Mouse (Mus musculus) embryo, embryonic 10 days (tissue): Measurements from ENCODE around the gene Dmxl2.
A peak's percentile ranks its signal among the peaks of the same experiment; 100 is the strongest.

ENCODE experiments used
- DNase-seq: peaks from one replicate; pipeline ENCODE4 v3.0.0-alpha.2; 2015; ENCODE audit warnings: low spot score

The Dmxl2 gene

DNA sequence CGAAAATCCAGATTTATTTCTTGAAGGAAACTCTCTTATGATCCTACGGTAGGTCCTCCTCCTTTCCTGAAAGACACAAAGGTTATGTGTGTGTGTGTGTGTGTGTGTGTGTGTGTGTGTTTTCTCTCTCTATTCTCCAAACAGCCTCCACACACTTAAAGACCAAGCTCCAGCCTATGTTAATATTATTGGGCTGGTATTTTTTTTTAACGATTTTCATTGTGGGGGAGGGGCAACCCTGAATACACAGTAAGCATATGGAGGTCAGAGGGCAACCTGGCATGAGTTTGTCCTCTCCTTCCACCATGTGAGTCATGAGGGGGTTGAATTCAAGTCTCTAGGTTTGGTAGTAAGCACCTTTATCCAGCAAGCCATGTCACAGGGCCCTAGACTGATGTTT lies 1.6 kb downstream of the Dmxl2 start:
- no peak for DNase-seq

DNA sequence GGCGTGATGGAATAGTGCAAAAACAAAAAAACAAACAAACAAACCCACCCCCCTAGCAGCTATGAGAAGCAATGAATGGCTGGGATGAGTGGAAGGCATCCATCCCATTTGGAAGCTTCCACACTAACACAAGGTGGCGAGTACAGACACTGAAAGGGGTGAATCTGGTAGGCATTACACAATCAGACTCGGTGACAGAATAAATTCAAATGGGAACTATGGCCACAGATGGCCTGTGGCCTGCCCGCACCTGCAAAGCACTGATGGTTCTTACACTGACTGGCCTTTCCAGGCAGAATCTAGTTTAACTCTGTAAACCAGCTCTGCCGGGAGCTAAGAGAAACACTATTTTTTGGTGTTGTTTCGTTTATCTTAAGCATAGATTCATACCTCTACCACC lies 2.1 kb downstream of the Dmxl2 start:
- DNase-seq = no peak

GRCm38 (mm10) chr9:54490431-54490830 lies 11.0 kb downstream of the Dmxl2 start:
- no peak for DNase-seq

DNA sequence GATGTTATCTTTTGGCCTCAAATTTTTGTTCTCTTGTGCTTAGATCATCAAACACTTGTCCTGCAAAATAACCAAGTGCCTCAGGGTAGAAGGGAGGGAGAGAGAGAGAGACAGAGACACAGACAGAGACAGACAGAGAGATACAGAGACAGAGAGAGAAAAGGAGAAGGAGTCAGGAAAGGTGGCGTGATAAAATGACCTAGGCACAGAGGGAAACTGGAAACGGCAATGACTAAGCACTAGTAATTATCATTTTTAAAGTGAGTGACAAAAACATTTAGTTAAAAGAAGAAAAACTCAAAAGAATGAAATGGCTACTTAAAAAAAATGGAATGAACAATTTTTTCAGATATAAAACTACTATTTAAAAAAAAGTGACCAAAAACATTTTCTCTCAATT lies 11.8 kb downstream of the Dmxl2 start:
- DNase-seq = no peak

DNA sequence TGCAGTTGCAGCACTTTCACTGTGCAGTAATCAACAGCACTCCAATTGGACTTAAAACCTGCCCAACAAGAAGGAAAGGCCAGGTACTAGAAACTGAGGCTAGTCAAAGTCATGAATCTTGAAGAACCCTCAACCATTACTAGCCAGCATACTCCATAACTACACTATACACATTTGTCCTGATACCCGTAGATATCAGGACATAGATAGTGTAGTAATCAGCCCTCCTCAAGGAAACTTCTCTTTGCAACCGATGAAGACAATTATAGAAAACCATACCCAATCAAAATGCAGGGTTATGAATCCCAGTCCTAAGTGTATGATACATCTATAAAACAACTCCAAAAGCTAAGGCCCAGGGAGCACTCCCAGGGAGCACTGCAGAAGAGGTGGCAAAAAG lies 16.5 kb downstream of the Dmxl2 start:
- DNase-seq = no peak

- no peak for DNase-seq
These were observed 18.2 kb downstream of the Dmxl2 start for GRCm38 (mm10) chr9:54483215-54483614.

GRCm38 (mm10) chr9:54482763-54483162 lies 18.7 kb downstream of the Dmxl2 start:
- DNase-seq = no peak

DNA sequence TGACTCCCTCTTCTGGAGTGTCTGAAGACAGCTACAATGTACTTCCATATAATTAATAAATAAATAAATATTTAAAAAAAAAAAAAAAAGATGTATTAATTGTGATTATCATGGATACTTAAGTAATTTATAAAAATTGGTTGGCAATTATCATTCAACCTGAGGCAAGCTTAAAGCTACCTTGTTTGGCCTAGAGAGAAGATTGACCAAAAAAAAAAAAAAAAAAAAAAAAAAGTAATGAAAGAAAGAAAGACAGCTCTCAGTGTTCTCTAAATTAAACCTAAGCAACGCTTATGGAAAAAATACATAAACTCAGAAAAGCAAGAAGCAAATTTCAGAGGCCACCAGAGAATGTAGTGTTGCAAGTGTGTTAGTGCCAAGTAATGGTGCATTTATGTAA lies 22.4 kb downstream of the Dmxl2 start:
- no peak for DNase-seq

DNA sequence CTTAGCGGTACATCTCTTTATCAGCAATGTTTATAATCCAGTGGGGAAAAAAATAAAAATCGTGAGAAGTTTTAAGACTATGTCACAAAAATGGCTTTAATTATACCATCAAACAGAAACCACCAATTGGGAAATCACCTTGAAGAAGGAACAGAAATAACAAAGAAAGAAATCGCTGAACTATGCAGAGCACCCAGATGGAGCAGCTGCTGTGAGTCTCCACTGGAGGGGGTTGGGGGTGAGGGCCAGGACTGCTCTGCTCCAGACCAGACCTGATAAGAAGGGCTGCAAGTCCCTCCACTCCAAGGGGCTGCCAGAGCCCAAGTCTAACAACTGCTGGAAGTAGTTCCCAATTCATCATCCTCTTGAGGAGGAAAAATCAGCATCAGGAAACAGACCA lies 23.3 kb downstream of the Dmxl2 start:
- no peak for DNase-seq

- no peak for DNase-seq
These were observed 26.9 kb downstream of the Dmxl2 start for GRCm38 (mm10) chr9:54474546-54474945.

- no peak for DNase-seq
These were observed 27.4 kb downstream of the Dmxl2 start for GRCm38 (mm10) chr9:54474031-54474430.

- DNase-seq = no peak
These were observed 28.6 kb downstream of the Dmxl2 start for GRCm38 (mm10) chr9:54472784-54473183.

GRCm38 (mm10) chr9:54469339-54469738 lies 32.1 kb downstream of the Dmxl2 start:
- DNase-seq = no peak

DNA sequence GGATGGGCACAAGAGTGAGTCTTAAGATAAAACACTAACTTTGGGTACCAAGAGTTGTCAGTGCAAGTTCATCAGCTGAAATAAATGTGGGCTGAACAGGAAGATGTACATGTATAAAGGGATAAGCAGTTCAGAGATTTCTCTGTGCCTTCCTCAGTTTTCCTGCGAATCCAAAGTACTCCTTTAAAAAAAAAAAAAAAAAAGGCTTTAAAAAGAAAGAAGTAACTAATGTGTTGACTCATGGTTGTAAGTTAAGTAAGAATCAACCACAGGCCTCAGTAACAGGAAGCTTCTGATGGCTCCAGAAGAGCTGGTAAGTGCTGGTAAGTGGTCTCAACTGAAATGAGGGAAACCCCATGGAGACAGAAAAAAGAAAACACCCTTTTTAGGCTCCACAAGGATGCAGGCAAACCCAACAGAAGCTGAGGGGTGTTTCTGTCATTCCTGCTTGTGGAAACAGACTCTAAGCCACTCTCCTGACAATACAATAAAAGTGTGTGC lies 33.9 kb downstream of the Dmxl2 start:
- no peak for DNase-seq

- DNase-seq = no peak
These were observed 37.9 kb downstream of the Dmxl2 start for GRCm38 (mm10) chr9:54463483-54464054.

DNA sequence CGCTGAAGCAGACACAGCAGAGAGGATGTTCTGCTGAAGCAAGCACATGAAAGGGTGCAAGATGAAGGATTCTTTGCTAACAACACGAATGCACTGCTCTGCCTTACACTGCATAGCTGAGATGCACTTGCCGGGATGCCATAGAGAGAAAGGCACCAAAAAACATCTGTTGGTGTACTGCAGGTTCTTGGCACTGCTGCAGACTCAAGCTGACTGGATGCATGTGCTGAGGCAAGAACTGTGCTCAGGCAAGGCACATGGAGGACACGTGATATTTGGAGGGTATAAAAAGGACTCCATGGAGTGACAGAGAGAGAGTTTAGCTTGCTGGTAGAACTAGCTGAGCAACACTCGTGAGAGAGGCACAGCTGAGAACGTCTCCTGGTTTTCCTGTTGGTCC lies 62.4 kb downstream of the Dmxl2 start:
- no peak for DNase-seq

DNA sequence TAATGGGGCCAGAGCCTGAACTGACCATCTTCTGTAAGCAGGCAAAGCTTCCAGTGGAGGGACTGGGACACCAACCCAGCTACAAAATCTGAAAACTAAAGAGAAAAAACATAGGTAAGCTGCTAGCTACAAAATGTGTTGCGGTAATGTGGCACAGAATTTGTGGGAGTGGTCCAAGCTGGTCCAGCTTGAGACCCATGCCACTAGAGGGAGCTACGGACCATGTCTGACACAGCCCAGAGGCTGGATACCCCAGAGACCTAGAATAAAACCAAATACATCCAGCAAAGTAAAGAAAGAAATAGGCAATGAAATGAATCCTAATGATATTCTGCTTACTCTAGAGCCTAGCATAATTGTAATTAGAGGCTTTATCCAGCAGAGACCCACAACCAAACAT lies 63.2 kb downstream of the Dmxl2 start:
- peak; percentile 87 for DNase-seq

GRCm38 (mm10) chr9:54416238-54416637 lies 85.2 kb downstream of the Dmxl2 start:
- DNase-seq = peak; percentile 43

DNA sequence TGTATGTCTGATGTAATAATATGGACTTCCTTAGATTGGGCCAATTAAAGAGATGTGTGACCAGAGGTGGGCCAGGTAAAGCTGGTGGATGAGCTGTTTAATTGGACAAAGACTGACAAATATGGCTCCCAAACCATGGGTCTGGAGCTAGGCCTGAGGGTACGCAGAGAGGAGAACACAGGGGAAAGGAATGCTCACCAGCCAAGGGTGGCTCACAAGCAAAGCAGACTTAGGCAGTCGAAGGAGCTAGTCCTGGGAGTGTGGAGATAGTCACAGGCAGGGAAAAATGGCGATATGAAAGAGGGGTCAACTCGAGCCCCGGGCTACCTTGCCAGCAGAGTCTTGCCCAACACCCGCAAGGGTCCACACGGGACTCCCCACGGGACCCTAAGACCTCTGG lies 144.7 kb downstream of the Dmxl2 start:
- no peak for DNase-seq

DNA sequence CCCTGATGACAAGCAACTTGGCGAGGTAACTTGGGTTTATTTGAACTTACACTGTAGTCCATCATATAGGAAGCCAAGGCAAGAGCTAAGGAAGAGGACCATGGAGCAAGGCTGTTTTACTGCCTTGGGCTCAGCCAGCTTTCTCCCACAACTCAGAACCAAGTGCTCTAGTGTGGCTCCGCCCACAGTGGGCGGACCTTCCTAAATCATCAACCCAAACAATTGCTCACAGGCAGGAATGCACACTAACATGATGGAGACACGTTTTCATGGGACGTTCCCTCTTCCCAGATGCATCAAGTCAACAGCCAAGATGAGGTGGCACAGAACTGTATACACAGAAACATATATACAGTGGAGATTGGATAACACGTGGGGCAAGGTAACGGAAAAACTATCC lies 159.4 kb downstream of the Dmxl2 start:
- DNase-seq = no peak

DNA sequence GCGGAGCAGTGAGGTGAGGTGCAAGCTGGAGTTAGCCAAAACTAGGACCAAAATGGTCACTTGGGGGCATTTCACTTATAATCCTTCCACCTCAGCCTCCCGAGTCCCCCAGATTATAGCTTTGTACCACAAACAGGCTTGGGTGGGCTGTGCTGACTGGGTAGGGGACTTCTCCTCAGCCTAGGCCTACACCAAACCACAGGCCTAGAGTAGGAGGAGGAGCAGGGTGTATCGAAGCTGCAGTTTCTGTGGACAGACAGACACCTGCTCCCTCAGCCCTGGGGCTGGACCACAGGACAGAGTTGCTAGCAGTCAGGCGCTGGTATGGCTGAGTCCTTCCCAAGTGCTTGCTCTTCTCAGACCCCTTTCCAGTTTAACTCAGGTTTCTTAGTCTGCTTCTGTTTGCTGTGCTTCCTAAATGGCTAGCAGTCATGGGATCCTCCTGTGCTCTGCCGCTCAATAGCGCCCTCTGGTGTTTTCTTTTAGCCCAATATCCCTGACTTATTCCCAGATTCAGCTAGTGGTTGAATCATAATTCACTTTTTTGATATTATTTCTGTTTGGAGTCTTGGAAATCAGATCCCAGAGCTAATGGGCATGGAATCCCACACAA lies 164.8 kb downstream of the Dmxl2 start:
- DNase-seq = peak; percentile 82

DNA sequence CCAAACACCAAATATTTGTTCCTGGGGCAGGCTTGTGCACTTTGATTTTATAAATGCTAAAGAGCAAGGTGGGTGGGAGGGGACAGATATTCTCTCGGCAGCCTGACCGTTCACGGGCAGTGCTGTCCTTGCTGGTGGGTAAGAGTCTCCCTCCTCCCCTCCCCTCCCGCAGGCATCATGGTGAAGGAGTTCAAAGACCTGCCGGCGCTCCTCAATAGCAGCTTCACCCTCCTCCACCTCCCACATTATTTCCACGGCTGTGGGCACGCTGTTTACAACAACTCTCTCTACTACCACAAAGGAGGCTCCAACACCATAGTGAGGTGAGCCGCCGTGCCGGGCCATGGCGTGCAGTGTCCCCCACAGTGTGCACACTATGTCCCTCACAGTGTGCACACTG lies 165.8 kb downstream of the Dmxl2 start:
- DNase-seq = no peak

DNA sequence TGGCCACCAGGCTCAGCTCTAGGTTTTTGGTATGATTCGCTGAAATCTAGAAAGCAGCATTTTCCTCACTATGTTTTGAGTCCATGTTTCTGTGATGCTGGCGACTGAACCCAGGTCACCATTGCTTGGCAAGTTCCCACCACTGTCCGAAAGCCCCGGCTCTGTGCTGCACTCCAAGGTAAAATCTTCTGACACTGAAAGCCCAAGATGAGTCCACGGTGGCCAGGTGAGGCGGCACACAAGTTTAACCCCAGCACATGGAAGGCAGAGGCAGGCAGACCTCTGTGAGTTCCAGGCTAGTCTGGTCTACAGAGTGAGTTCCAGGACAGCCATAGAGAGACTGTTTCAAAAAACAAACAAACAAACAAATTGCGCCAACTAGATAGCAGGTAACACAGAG lies 172.2 kb downstream of the Dmxl2 start:
- no peak for DNase-seq

DNA sequence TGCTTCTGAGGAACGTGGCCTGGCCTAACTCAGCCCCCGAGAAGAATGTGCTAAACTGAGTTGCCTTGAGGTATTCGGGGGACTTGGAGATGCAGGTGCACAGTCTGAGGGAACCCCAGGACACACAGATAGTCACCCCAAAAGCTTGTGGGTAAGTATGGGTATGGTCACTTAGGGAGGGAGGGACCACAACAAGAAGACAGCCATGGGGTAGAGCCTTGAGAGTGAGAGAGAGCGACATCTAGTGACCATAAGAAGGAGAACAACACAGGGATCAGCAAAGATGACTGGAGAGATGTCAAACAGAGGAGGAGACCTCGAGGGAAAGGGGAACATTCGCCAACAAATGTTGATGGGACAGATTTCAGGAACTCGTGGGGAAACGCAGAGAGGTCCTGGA lies 178.0 kb downstream of the Dmxl2 start:
- DNase-seq = peak; percentile 73
